Mouse (Mus musculus): ENCODE measurements at regions not wholly inside any gene's neighbourhood (a gene's known extent, or its start where the extent isn't known, plus 50 kb on each side); places are given as distances from the start of the nearest gene placed in this dataset.

DNA sequence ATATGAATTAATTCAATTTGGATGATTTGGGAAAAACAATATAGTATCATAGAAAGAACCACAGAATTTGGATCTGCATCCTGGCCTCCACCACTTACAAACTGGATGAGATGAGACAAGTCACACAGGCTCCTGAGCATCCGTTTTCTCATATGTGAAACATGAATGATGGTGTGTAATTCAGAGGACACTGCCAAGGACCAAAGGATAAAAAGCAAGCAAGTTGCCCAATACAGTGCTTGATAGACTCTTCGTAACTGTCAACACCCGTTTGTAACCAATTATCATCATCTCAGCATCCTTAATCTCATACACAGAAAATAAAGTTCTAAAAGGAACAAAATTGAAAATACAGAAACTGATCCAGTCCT, 305.8 kb downstream of the Fam49a start:
- DNase-seq (ENCODE audit: low spot score in 2 of 2): no peak

DNA sequence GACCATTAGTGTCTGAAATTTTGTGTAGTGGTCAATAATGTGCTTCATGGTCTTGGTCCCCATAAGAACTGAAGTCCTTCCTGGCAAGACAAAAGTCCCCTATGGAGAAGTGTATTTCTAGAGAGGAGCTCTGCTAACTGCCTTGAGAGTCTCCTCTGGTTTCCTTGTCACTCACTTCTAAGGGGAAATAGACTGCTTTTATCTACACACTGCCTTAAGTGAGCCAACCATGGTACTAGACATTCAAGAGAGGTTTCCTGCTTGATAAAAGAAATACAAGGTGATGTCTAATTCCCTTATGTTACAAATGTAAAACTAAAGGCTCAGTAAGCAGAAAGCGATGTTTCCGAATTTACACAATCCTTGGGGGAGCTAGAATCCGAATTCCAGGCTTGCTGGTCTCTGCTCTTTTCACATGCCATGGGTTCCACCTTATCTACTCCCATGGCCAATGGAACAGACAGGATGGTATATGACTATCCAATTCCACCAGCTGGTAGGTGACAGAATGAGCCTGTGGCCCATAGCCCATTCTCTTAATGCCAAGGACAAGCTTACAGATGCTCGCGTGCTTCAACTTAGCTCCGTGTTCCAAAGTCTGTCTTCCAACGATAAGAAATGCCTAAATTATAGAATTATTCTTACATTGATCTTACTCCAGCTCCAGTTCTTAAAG, 305.3 kb downstream of the Fam49a start:
- no peak for DNase-seq (ENCODE audit: low spot score in 2 of 2)

DNA sequence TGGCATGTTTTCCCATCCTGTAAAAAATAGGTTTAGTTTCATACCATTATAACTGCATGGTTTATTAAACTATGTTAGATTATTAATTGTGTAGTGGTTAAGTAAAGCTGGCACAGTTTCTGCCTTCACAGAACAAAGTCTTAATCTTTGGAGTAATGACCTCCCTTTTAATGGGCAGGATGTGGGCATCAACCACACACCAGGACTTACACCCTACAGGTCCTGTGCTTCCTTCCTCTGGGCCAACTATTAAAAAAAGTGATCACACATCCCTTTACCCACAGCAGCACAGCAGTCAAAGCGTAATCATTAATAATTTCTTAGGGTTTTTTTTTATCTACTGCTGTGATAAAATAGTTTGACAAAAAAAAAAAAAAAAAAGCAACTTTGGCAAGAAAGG, 300.3 kb downstream of the Fam49a start:
- DNase-seq (ENCODE audit: low spot score in 2 of 2): no peak

- no peak for DNase-seq (ENCODE audit: low spot score in 2 of 2)
These were observed 289.9 kb downstream of the Fam49a start for GRCm38 (mm10) chr12:12551818-12552217.

DNA sequence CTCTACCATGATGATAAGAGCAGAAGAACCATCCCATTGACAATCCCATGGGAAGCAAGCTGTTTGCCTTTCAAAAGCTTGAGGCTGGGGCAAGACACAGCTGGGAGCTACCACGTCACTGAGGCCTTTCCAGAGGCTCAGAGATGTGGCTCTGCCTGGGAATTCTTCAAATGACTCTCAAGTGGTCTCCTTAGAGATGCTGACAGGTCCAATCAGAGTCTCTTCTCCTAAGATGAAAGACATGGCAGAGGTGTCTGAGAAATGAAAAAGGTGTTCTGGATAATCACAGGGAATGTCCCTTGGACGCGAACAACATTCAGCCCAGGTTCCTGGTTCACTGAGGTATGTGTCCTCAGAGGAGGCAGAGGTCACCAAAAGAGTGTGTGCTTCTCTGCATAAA, 287.7 kb downstream of the Fam49a start:
- DNase-seq (ENCODE audit: low spot score in 2 of 2): no peak

DNA sequence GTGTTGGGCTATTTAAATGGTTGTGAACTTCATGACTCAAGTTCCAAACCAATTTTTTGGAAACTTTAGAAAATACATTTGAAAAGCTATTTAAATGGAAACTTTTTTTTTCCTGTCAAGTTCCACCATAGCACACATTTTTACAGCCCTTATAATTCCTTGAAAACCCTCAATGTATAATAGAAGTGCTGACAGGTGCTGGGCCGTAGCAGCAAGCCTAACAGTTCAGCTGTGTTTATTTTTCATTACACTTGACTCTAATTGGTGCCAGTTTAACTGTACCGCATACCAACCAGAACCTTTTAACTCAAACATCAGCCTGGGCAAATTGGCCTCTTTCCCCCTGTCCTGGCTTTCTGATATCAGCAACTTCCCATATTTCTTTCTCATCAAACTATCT, 286.7 kb downstream of the Fam49a start:
- no peak for DNase-seq (ENCODE audit: low spot score in 2 of 2)

DNA sequence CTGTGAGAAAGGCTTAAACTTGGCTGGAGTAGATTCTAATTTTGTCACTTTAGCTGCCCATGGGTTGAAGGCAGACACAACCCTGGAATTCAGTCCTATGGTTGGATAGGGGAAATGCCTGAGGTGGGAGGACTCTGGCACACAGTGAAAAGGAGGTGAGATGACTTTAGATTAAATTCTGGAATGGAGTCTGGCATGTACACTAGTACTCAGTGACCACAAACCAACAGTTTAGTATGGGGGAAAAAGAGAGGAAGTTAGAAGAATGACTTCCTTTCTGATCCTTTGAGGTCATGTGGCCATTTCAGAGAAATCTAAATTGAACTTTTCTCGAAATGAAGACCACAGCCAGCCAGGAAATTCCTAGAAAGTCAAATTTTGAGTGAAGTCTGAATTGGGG, 285.5 kb downstream of the Fam49a start:
- no peak for DNase-seq (ENCODE audit: low spot score in 2 of 2)

DNA sequence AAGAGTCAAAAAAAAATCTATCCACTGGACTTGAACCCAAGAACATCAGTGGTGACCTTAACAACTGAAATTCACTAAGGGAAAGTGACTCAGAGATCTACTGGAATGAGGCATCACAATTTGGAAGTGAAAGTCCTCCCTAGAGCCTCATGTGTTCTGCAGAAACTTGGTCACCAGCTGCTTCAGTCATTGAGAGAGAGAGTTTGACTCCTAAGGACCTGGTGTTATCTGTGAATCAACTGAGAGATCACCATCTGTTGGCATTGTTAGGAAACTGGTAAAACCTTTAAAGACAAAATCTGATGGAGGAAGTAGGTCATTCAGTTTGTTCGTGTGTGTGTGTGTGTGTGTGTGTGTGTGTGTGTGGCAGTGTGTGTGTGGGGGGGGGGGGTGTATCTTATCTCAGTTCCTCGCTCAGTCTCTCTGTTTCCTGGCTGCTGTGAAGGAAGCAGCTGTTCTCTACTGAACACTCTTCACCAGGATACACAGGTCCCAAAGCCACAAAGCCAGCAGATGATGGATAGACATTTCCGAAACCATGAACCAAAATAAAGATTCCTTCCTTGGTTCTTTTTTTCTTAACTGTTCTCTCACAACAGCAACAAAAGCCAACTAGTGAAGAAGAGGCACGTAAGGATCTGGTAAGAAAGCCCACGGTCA, 284.6 kb downstream of the Fam49a start:
- no peak for DNase-seq (ENCODE audit: low spot score in 2 of 2)

- no peak for DNase-seq (ENCODE audit: low spot score in 2 of 2)
These were observed 279.4 kb downstream of the Fam49a start for GRCm38 (mm10) chr12:12541076-12542070.

DNA sequence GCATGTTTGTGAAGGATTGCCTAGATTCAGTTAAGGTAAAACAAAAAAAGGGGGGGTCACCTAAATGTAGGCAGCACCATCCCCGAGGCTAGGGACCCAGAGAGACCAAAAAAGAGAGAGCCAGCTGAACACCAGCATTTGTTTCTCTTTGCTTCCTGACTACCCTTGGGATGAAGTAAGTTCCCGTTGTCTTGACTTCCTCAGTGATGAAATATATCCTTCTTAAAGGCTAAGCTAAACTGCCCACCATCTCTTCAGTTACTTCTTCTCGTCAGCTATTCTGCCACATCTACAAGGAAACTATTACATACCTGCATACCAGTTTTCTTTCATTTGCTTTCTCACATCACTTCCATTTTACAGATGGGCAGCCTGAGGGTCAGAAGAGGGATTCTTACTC, 277.4 kb downstream of the Fam49a start:
- no peak for DNase-seq (ENCODE audit: low spot score in 2 of 2)

GRCm38 (mm10) chr12:12534779-12535178, 272.8 kb downstream of the Fam49a start:
- DNase-seq (ENCODE audit: low spot score in 2 of 2): no peak

- no peak for DNase-seq (ENCODE audit: low spot score in 2 of 2)
These were observed 268.9 kb downstream of the Fam49a start for GRCm38 (mm10) chr12:12530796-12531195.

DNA sequence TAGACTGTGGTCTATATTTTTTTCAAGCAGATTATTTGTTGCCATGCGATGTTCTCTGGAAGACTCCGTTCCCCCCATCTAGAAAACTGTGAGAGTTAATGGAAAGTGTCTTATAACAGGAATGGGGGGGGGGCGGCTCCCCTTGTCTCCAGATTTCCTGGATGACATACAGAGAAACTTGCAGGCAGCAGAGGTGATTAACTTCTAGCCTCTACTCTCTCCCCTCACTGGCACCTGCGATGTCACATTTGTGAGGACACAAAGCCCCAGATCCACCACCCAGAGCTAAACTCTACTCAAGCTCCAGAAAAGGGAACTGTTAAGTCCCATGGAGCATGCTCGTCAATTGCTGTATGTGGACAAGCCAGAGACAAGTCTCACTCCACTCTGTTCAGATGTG, 267.6 kb downstream of the Fam49a start:
- DNase-seq (ENCODE audit: low spot score in 2 of 2): no peak

GRCm38 (mm10) chr12:12528478-12528981, 266.6 kb downstream of the Fam49a start:
- DNase-seq (ENCODE audit: low spot score in 2 of 2): no peak

DNA sequence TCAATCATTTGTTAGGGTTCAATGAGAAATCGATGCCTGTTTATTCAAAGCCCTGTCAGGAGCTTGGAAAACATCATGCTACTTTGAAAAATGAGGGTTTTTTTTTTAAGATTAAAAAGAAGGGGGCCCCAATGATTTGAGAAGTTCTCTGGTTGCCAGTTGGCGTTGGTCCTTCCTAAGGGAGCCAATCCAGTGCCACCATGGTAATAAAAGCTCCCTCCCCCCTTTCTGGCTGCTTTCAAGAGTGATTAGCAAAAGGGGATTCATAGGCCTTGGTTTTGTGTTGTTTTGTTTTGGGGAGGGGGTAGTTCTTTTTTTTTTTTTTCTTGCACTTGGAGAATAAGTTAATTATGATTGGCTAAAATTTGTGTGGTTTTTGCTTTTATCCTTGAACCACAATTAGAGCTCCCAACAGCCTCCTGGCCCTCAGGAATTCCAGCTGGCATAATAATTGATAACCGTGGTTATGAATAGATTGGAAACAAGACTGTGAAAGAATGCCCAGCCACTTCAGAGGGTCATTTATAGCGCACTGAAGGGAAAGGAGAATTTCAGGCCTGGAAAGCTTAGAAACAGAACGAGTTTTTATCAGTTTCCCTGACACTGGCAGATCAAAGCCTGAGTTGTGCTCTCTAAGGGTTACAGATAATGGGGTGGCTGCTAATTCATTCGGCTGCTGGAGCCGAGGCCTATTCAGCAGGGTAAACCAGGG, 266.0 kb downstream of the Fam49a start:
- no peak for DNase-seq (ENCODE audit: low spot score in 2 of 2)

GRCm38 (mm10) chr12:12527366-12527765, 265.4 kb downstream of the Fam49a start:
- DNase-seq (ENCODE audit: low spot score in 2 of 2): no peak

GRCm38 (mm10) chr12:12520311-12520852, 258.4 kb downstream of the Fam49a start:
- DNase-seq (ENCODE audit: low spot score in 2 of 2): no peak

DNA sequence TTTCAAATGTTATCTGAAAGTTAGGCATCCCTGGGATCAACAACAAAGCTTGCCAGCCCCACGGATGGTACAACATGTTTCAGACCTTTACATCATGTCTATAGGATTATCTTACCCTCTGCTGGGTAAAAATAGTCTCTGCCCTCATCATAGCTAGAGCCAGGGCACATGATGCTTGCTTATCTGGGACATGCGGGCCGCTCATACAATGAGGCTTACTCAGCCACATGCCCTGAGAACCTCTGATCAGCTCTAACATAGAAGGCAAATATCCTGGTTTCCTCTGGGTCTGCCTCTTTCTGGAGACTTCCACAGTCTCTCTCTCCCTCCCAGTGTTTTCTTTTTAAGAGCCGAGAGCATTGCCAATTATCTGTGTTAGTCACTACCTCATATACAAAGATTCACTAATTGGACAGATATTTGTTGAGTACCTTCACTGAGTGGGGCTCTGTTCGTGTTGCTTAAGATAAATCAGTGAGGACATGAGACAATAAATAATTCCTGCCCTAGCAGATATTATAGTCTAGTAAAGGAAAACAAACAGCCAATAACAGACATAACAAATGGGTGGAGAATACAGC, 256.6 kb downstream of the Fam49a start:
- DNase-seq (ENCODE audit: low spot score in 2 of 2): no peak

DNA sequence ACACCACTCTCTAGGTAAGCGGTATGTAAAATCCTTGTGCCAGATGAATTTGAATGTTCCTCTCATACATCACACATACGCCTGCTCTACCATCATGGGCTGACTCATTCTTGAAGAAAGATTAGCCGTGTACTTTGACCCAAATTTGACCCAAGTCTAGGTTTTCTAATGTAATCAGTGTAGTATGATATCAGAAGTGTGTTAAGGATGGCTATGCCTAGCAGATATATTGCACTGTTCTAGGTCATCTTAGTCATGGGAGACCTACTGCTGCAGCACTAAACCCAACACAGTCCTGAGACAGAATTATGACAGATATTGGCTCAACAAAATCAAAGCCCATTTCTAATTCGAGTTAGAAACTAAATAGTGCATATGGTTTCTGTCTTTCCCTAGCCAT, 255.1 kb downstream of the Fam49a start:
- DNase-seq (ENCODE audit: low spot score in 2 of 2): no peak

DNA sequence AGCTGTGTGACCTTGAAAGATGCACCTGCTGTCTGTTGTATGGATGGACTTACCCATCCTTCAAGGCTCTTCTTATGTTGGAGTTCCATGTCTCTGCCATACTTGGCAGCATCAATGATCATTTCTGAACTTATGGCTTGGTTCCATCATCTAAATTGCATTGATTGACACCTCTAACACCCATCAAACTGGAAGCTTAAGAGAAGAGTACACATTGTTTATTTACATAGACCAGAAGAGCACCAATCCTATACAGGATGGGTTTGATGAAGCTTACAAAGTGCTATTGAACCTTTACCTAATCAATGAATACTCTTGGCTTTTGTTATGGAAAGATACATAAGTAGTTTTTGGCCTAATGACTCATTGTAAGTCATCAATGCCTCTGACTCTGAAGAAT, 248.8 kb downstream of the Fam49a start:
- DNase-seq (ENCODE audit: low spot score in 2 of 2): no peak
